Mouse (Mus musculus): Measurements from ENCODE around the gene Inhbc.
A peak's percentile ranks its signal among the peaks of the same experiment; 100 is the strongest.

Gene Inhbc

GRCm38 (mm10) chr10:127369834-127370820 is at the start of gene Inhbc:
TSS of gene Inhbc (minus strand) at chr10:127370431.
- DNase-seq (ENCODE audit: low read depth, low spot score), result no peak

DNA sequence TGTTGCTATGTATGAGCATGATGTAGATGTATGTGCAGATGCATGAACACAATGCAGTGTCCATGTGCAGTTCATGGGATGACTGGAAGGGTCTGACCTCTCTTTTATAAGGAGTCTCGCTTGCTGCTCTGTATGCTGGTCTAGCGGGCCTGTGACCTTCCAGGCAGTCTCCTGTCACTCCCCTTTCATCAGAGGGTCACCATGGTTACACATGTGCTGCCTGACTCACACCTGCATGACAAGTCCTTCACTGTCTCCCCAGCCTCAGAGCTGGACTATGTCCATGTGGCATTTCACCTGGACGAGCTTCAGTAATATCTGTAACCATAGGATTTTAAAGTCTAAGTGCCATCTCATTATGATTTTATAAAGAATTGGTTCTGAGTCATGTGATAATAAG is 43.9 kb upstream of the Inhbc start:
- DNase-seq (ENCODE audit: low read depth, low spot score), result no peak

DNA sequence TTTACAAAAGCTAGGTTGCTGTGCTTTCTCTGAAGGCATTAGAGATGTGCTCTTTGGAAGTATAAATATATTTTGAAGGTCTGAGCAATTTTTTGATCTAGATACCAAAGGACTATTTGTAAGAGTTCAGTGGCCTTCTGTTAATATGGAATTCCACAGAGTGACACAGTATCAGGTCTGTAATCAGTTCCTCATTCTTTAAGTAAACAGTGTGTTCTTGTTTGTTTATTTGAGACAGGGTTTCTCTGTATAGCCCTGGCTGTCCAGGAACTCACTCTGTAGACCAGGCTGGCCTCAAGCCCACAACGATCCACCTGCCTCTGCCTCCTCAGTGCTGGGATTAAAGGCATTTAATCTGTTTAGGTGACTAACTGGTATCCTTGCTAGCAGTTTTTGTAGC is 43.4 kb upstream of the Inhbc start:
- DNase-seq (ENCODE audit: low read depth, low spot score), result no peak

DNA sequence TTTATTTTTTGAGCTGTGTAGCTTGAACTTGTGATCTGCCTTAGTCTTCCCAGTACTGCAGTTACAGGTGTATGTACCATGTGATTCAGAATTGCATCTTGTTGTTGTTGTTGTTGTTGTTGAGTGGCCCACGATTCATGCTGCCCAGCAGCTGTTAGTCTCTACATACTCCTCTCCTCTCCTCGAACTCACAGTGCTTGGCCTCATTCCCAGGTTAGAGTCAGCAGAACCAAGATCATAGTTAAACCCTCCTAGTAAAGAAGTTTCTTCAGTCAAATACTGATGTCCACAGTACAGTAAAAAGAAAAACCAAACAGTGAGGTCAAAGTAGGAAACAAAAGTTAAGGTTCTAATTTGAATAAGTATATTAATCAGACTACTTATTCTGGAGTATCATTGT is 42.5 kb upstream of the Inhbc start:
- no peak for DNase-seq (ENCODE audit: low read depth, low spot score)

GRCm38 (mm10) chr10:127412101-127412500 is 41.9 kb upstream of the Inhbc start:
- no peak for DNase-seq (ENCODE audit: low read depth, low spot score)

- no peak for DNase-seq (ENCODE audit: low read depth, low spot score)
These were observed 37.2 kb upstream of the Inhbc start for GRCm38 (mm10) chr10:127407391-127407790.

DNA sequence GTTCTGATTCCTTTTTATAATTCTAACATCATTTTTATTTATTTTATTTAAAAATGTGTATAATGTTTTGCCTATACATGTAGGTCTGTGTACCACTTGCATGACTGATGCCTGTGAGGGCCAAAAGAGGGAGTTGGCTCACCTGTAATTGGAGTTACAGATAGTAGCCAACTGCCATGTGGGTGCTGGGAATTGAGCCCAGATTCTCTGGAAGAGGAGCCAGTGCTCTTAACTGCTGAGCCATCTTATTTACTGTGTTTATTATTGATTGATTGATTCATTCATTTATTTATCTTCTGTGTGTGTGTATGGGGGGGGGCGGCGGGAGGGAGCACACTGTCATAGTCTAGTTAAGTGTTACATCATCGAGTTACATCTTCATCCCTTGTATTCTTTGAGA is 34.5 kb upstream of the Inhbc start:
- no peak for DNase-seq (ENCODE audit: low read depth, low spot score)

- DNase-seq (ENCODE audit: low read depth, low spot score), result no peak
These were observed 21.5 kb upstream of the Inhbc start for GRCm38 (mm10) chr10:127391774-127392173.

GRCm38 (mm10) chr10:127381743-127382134 is 11.5 kb upstream of the Inhbc start:
- DNase-seq (ENCODE audit: low read depth, low spot score), result no peak

DNA sequence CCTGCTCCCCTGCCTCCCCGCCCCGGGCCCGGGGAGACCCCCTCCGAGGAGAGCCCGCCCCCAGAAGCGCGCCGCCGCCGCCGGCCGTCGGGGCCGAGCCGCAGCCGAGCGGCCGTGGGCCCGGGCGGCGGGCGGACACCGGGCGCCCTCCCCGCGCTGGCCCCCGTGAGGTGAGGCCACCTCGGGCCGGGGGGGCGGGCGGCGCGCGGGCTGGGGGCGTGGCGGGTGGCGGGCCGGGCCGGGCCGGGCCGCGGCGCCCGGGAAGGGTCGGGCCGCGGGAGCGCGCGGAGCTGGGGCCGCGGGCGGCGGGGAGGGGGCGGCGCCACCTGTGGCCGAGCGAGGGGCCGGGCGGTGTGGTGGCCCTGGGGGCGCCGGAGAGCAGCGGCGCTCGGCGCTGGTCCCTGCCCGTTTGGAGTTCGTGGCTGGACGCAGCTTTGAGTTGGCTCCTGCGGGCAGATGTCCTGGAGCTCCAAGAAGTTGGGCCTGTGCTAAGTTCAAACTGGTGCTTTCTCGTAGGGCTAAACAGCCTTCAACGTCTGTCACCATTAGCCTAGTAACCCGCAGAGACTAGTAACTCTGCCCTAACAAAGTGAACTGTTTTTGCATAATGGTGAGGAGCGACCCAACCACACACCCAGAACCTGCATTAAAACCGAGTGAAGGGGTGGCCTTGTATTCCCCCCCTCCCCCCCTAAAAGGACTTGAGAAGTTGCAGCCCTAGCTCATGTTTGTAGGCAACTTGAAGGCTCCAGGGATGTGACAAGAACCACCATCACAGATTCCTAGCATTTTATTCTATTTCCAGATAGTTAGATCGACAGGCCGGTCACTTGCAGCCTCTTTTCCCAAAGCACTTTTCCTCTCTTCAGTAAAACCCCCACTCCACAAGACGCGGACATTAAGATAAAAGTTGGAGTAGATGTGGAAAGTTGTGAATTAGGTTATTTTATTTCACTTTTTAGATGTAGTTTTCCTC is 10.8 kb upstream of the Inhbc start:
- no peak for DNase-seq (ENCODE audit: low read depth, low spot score)

GRCm38 (mm10) chr10:127380251-127380691 is 10.0 kb upstream of the Inhbc start, which contains the start of gene R3hdm2:
TSS of gene R3hdm2 (plus strand) at chr10:127380327.
- peak; percentile 90 for DNase-seq (ENCODE audit: low read depth, low spot score)

DNA sequence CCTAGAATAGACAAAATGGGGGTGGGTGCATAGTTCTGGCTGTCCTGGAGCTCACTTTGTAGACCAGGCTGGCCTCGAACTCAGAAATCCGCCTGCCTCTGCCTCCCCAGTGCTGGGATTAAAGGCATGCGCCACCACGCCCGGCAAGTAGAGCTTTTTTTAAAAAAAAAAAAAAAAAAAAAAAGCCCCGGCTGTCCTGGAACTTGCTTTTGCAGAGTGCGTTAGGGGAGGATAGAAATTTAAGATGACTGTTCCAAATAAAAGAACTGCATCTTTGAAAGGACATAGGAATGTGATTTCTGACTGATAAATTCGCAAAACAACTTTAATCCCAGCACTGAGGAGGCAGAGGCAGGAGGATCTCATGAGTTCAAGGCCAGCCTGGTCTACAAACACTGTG is 9.4 kb upstream of the Inhbc start:
- no peak for DNase-seq (ENCODE audit: low read depth, low spot score)

- no peak for DNase-seq (ENCODE audit: low read depth, low spot score)
These were observed 7.5 kb upstream of the Inhbc start for GRCm38 (mm10) chr10:127377700-127378099.

DNA sequence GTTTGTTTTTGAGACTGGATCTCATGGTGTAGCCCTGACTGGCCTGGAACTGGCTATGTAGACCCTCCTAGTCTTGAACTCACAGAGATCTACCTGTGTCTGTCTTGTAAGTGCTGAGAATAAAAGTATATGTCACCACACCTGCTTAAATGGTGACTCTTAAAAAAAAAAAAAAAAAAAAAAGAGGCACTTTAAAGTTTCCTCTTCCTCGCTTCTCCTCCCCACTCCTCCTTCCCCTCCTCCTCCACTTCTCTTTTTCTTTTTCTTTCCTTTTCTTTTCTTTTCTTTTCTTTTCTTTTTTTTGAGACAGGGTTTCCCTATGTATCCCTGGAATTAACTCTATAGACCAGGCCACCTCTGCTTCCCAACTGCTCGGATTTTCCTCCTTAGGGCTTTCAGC is 792 bp upstream of the Inhbc start:
- DNase-seq (ENCODE audit: low read depth, low spot score), result no peak

- no peak for DNase-seq (ENCODE audit: low read depth, low spot score)
These were observed 2.0 kb downstream of the Inhbc start for GRCm38 (mm10) chr10:127368273-127368672.

GRCm38 (mm10) chr10:127367116-127367515 is 3.1 kb downstream of the Inhbc start:
- no peak for DNase-seq (ENCODE audit: low read depth, low spot score)

GRCm38 (mm10) chr10:127360714-127361113 is 9.5 kb downstream of the Inhbc start:
- no peak for DNase-seq (ENCODE audit: low read depth, low spot score)

GRCm38 (mm10) chr10:127355336-127355735 is 14.9 kb downstream of the Inhbc start:
- DNase-seq (ENCODE audit: low read depth, low spot score), result no peak

GRCm38 (mm10) chr10:127353909-127354895 is 16.0 kb downstream of the Inhbc start, which contains the start of gene Inhbe:
TSS of gene Inhbe (minus strand) at chr10:127354411.
- DNase-seq (ENCODE audit: low read depth, low spot score), result no peak

- DNase-seq (ENCODE audit: low read depth, low spot score), result no peak
These were observed 17.5 kb downstream of the Inhbc start for GRCm38 (mm10) chr10:127352766-127353165.

GRCm38 (mm10) chr10:127352187-127352586 is 18.0 kb downstream of the Inhbc start:
- no peak for DNase-seq (ENCODE audit: low read depth, low spot score)

All from brain, embryonic 18.5 days (tissue).